23 mouse cellular contexts compared by ENCODE assay signal in the genomic region with DNA sequence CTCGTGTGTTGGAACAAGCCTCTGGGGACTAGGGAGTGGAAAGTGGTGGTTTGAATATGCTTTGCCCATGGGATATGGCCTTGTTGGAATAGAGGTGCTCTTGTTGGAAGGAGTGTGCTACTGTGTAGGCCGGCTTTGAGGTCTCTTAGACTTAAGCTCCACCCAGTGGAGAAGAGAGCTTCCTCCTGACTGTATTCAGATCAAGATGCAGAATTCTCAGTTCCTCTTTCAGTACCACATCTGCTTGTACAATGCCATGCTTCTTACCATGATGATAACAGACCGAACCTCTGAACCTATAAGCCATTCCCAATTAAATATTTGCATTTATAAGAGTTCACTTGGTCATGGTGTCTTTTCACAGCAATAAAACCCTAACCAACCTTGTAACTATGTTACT. TPM values are rescaled to one million over a fixed set of nuclear protein-coding genes. Genes with fewer than 3 reads are reported as not detected.
DNase-seq lines count a peak whose midpoint lies in the region; ATAC-seq and TF ChIP-seq lines count a peak whose summit lies in the region.
"Had no signal": no experiment of that assay in that cellular context is flagged by ENCODE, and none has a peak within 500 bp of the region (broad histone marks: within the 10 kb centered on the region; RNA-seq: fewer than 3 reads in every experiment).

No protein-coding gene starts in this region.

- ATAC-seq in monocyte, adult 5-6 weeks (replicated peaks; ENCODE audit: insufficient number of reproducible peaks, low FRiP score, low TSS enrichment, poor library complexity, severe bottlenecking), result peak; percentile 92
- ATAC-seq in hindbrain, embryonic 13.5 days (ENCODE audit: low FRiP score), result no peak
- ATAC-seq: hindbrain, postnatal 0 days; intestine, postnatal 0 days; midbrain, embryonic 16.5 days; Patski had no signal

- H3K9ac ChIP-seq in hindbrain, embryonic 13.5 days, result no peak overlapping the region
- H3K9ac ChIP-seq: embryonic facial prominence, embryonic 15.5 days; liver, embryonic 13.5 days had no signal

- H3K27me3 ChIP-seq in hindbrain, embryonic 13.5 days, result no peaks in the 10 kb centered on the region
- H3K27me3 ChIP-seq: embryonic facial prominence, embryonic 15.5 days; liver, embryonic 13.5 days; Patski had no signal

- no peak for DNase-seq in layer of hippocampus, adult 2 months (ENCODE audit: low spot score in 2 of 2)
- no peak for DNase-seq in layer of hippocampus, adult 8-10 months (ENCODE audit: low spot score in 2 of 2)
- DNase-seq in 416B (ENCODE audit: low read depth) (peak; percentile 30), MEL-GATA-1-ER (ENCODE audit: extremely low read depth, low read depth) (peak; percentile 39)
- no peak for DNase-seq in c-Kit-positive CD71-positive TER-119-positive erythroid progenitor cells, embryonic 14.5 days (ENCODE audit: low spot score)
- DNase-seq: adrenal gland, postnatal 10 days; cerebellum, adult 11-12 months; cerebellum, postnatal 14 days; embryo, embryonic 11 days; heart, postnatal 4 days; layer of hippocampus, postnatal 36 days; left cerebral cortex, postnatal 4 days; liver, embryonic 13.5 days; right cerebral cortex, postnatal 25 days; thymus, postnatal 25 days had no signal

- peaks cover 23% of the 10 kb centered on the region for H3K36me3 ChIP-seq in hindbrain, embryonic 13.5 days

- no peak overlapping the region for H3K27ac ChIP-seq in layer of hippocampus, adult 2 months
- no peak overlapping the region for H3K27ac ChIP-seq in hindbrain, embryonic 13.5 days
- H3K27ac ChIP-seq: embryonic facial prominence, embryonic 15.5 days; hindbrain, postnatal 0 days; kidney, postnatal 0 days; liver, embryonic 13.5 days had no signal

- H3K9me3 ChIP-seq in hindbrain, embryonic 13.5 days, result peaks cover 5% of the 10 kb centered on the region; the same call in 1 of the 2 replicates
- H3K9me3 ChIP-seq: embryonic facial prominence, embryonic 15.5 days; liver, embryonic 13.5 days had no signal

- no peak overlapping the region for H3K4me3 ChIP-seq in layer of hippocampus, adult 2 months
- H3K4me3 ChIP-seq in hindbrain, embryonic 13.5 days, result no peak overlapping the region
- H3K4me3 ChIP-seq: embryonic facial prominence, embryonic 15.5 days; liver, embryonic 13.5 days had no signal

- peak; percentile 35 for TF ChIP-seq CTCF in layer of hippocampus, adult 2 months (conservative IDR thresholded peaks at IDR 0.05)

- WGBS in hindbrain, embryonic 13.5 days, result 86% methylated on average over 3 of the region's 3 CpGs

- no peaks in the 10 kb centered on the region for H3K4me1 ChIP-seq in hindbrain, embryonic 13.5 days (replicated peaks)
- H3K4me1 ChIP-seq: embryonic facial prominence, embryonic 15.5 days; liver, embryonic 13.5 days had no signal

- no peak overlapping the region for H3K4me2 ChIP-seq in hindbrain, embryonic 13.5 days
- H3K4me2 ChIP-seq: embryonic facial prominence, embryonic 15.5 days; liver, embryonic 13.5 days had no signal

RNA-seq across cellular contexts. Expression of a gene that starts 44.7 kb away (rescaled TPM):
- 10 to 100 TPM; 16.4 to 17.4 TPM for total RNA-seq in layer of hippocampus, adult 2 months (2021)
- total RNA-seq in layer of hippocampus, adult 8-10 months (2022), result 10 to 100 TPM; 15.5 to 19.6 (median 18.6) TPM
- total RNA-seq in monocyte, adult 5-6 weeks (2017), result 9.5 to 12.8 TPM (median 11.2 TPM) in 3 replicates
- 13.2 and 13.5 TPM in 2 replicates for polyA plus RNA-seq in hindbrain, embryonic 13.5 days (2015; fragmentation: Nextera tagmentation; extraction: Ambion mirVana)

Comparison
In these comparisons a context has a peak if more than half of its experiments do, and no peak if none do; other contexts are left out.
1. DNase-seq: peak in 416B (single experiment) and MEL-GATA-1-ER (single experiment); none in layer of hippocampus, adult 2 months (0 of 2), layer of hippocampus, adult 8-10 months (0 of 2) and c-Kit-positive CD71-positive TER-119-positive erythroid progenitor cells, embryonic 14.5 days (single experiment).